Comparison of ENCODE assay signal across 10 mouse cellular contexts in the genomic region with DNA sequence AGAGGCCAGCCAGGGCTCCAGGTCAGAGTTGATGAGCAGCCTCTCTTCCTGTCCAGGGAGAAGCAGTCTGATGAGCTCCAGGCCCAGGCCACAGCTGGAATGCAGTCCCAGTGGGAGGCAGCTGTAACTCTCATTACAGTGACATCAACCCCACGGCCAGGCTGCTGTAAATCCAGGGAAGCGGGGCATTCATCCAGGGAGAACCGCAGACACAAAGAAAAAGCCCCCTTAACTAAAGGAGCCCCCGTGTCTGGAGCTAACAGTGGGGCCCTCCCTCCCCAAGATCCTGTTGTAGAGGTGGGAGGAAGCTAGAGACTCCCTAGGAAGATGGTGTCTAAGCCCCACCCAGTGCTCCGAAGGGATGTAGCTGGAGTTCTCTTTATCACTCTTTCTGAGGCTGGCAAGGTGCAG. TPM values are rescaled to one million over a fixed set of nuclear protein-coding genes. Genes with fewer than 3 reads are reported as not detected.
DNase-seq lines count a peak whose midpoint lies in the region; ATAC-seq and TF ChIP-seq lines count a peak whose summit lies in the region.
"Had no signal": no experiment of that assay in that cellular context is flagged by ENCODE, and none has a peak within 500 bp of the region (broad histone marks: within the 10 kb centered on the region; RNA-seq: fewer than 3 reads in every experiment).

No protein-coding gene starts in this region.

- H3K36me3 ChIP-seq in forebrain, embryonic 12.5 days (replicated peaks): no peaks in the 10 kb centered on the region
- H3K36me3 ChIP-seq in forebrain, embryonic 11.5 days (ENCODE audit: control insufficient read depth, insufficient read depth, low read length): no peaks in the 10 kb centered on the region
- H3K36me3 ChIP-seq in neural tube, embryonic 11.5 days (ENCODE audit: control insufficient read depth, insufficient read depth, low read length): no peaks in the 10 kb centered on the region

- DNase-seq in forebrain, embryonic 11.5 days (ENCODE audit: low spot score): no peak
- DNase-seq in gastrocnemius, postnatal 10 days: peak; percentile 62
- DNase-seq in kidney, adult 9 months: peak; percentile 55
- DNase-seq in neural tube, embryonic 11.5 days (ENCODE audit: low spot score): peak; percentile 65
- DNase-seq in adrenal gland, postnatal 4 days (ENCODE audit: low spot score in 2 of 2): no peak
- no peak for DNase-seq in layer of hippocampus, adult 2 months (ENCODE audit: low spot score in 2 of 2)
- no peak for DNase-seq in cerebellum, adult 9-10 months

- H3K27ac ChIP-seq in forebrain, embryonic 12.5 days: peak overlapping the region; percentile 21
- no peak overlapping the region for H3K27ac ChIP-seq in forebrain, embryonic 11.5 days (ENCODE audit: low read depth, low read length)
- H3K27ac ChIP-seq in neural tube, embryonic 11.5 days (ENCODE audit: low read depth, low read length): peak overlapping the region; percentile 81
- H3K27ac ChIP-seq in layer of hippocampus, adult 2 months: no peak overlapping the region
- H3K27ac ChIP-seq: liver, embryonic 14.5 days had no signal

- 0 out of 2 replicates have a peak, but pooled peaks cover 3% of the 10 kb centered on the region for H3K27me3 ChIP-seq in forebrain, embryonic 12.5 days
- H3K27me3 ChIP-seq in forebrain, embryonic 11.5 days (ENCODE audit: control insufficient read depth, insufficient read depth, low read length): no peaks in the 10 kb centered on the region
- H3K27me3 ChIP-seq in neural tube, embryonic 11.5 days (ENCODE audit: control insufficient read depth, insufficient read depth, low read length): no peaks in the 10 kb centered on the region

- H3K9me3 ChIP-seq in forebrain, embryonic 12.5 days: no peaks in the 10 kb centered on the region
- H3K9me3 ChIP-seq in forebrain, embryonic 11.5 days (ENCODE audit: control insufficient read depth, low read length): no peaks in the 10 kb centered on the region
- H3K9me3 ChIP-seq in neural tube, embryonic 11.5 days (ENCODE audit: control insufficient read depth, low read length): no peaks in the 10 kb centered on the region

- no peak overlapping the region for H3K4me2 ChIP-seq in forebrain, embryonic 12.5 days
- H3K4me2 ChIP-seq in forebrain, embryonic 11.5 days (ENCODE audit: low read depth, low read length, severe bottlenecking): no peak overlapping the region
- H3K4me2 ChIP-seq in neural tube, embryonic 11.5 days (ENCODE audit: low read depth): no peak overlapping the region

- no peak for TF ChIP-seq CTCF in layer of hippocampus, adult 2 months (conservative IDR thresholded peaks at IDR 0.05)

- H3K4me3 ChIP-seq in forebrain, embryonic 12.5 days (replicated peaks): no peak overlapping the region
- no peak overlapping the region for H3K4me3 ChIP-seq in forebrain, embryonic 11.5 days (ENCODE audit: low read depth, low read length)
- no peak overlapping the region for H3K4me3 ChIP-seq in neural tube, embryonic 11.5 days (ENCODE audit: low read depth, low read length)
- H3K4me3 ChIP-seq in layer of hippocampus, adult 2 months: no peak overlapping the region

- WGBS in forebrain, embryonic 12.5 days: 15% methylated on average over 5 of the region's 5 CpGs
- WGBS in forebrain, embryonic 11.5 days: 16% methylated on average over 5 of the region's 5 CpGs
- WGBS in neural tube, embryonic 11.5 days: 4% methylated on average over 5 of the region's 5 CpGs

- H3K9ac ChIP-seq in forebrain, embryonic 12.5 days: no peak overlapping the region
- no peak overlapping the region for H3K9ac ChIP-seq in forebrain, embryonic 11.5 days (ENCODE audit: low read length)
- H3K9ac ChIP-seq in neural tube, embryonic 11.5 days (ENCODE audit: low read length): peak overlapping the region; percentile 39; the same call in 1 of the 2 replicates
- H3K9ac ChIP-seq: liver, embryonic 14.5 days had no signal

- no peak for ATAC-seq in forebrain, embryonic 12.5 days (ENCODE audit: low FRiP score)
- no peak for ATAC-seq in forebrain, embryonic 11.5 days (replicated peaks; ENCODE audit: low FRiP score)
- ATAC-seq in neural tube, embryonic 11.5 days (ENCODE audit: insufficient read depth, low FRiP score, low TSS enrichment): no peak

- H3K4me1 ChIP-seq in forebrain, embryonic 12.5 days: peaks cover 13% of the 10 kb centered on the region
- no peaks in the 10 kb centered on the region; the same call in 1 of the 2 replicates for H3K4me1 ChIP-seq in forebrain, embryonic 11.5 days (replicated peaks; ENCODE audit: control insufficient read depth, insufficient read depth, low read length)
- peaks cover 7% of the 10 kb centered on the region; the same call in 1 of the 2 replicates for H3K4me1 ChIP-seq in neural tube, embryonic 11.5 days (ENCODE audit: control insufficient read depth, insufficient read depth, low read length)

RNA-seq across cellular contexts. Expression of a gene that starts 13.6 kb away (rescaled TPM):
- 21.9 and 25.6 TPM in 2 replicates for polyA plus RNA-seq in forebrain, embryonic 12.5 days (2016; fragmentation: Nextera tagmentation; extraction: Ambion mirVana)
- polyA plus RNA-seq in forebrain, embryonic 11.5 days (2014; fragmentation: Nextera tagmentation; extraction: Ambion mirVana): 38.9 and 46.7 TPM in 2 replicates
- 10 to 100 TPM; 26.2 to 34.2 TPM for total RNA-seq in gastrocnemius, postnatal 10 days (2021)
- 67.3 and 67.9 TPM in 2 replicates for polyA plus RNA-seq in neural tube, embryonic 11.5 days (2014; fragmentation: Nextera tagmentation; extraction: Ambion mirVana)
- 10 to 100 TPM; 31.6 to 32.2 TPM for total RNA-seq in adrenal gland, postnatal 4 days (2021)
- 10 to 100 TPM; 18.6 to 19.5 TPM for total RNA-seq in layer of hippocampus, adult 2 months (2021)

RNA-seq across cellular contexts. Expression of a gene that starts 43.1 kb away (rescaled TPM):
- polyA plus RNA-seq in forebrain, embryonic 12.5 days (2016; fragmentation: Nextera tagmentation; extraction: Ambion mirVana): not detected in 2 replicates
- not detected in 2 replicates for polyA plus RNA-seq in forebrain, embryonic 11.5 days (2014; fragmentation: Nextera tagmentation; extraction: Ambion mirVana)
- total RNA-seq in gastrocnemius, postnatal 10 days (2021): under 1 TPM in 1 of 2 experiments, not detected in 1; 0.09 TPM
- polyA plus RNA-seq in neural tube, embryonic 11.5 days (2014; fragmentation: Nextera tagmentation; extraction: Ambion mirVana): not detected in 2 replicates
- under 1 TPM in 1 of 2 experiments, not detected in 1; 0.14 TPM for total RNA-seq in adrenal gland, postnatal 4 days (2021)
- total RNA-seq in layer of hippocampus, adult 2 months (2021): under 1 TPM; 0.22 to 0.33 TPM
- polyA plus RNA-seq: C2C12; liver, embryonic 14.5 days had no signal

RNA-seq across cellular contexts. Expression of a gene that starts 57.4 kb away (rescaled TPM):
- polyA plus RNA-seq in forebrain, embryonic 12.5 days (2016; fragmentation: Nextera tagmentation; extraction: Ambion mirVana): 0.65 and 0.67 TPM in 2 replicates
- polyA plus RNA-seq in forebrain, embryonic 11.5 days (2014; fragmentation: Nextera tagmentation; extraction: Ambion mirVana): 1.3 and 1.6 TPM in 2 replicates
- total RNA-seq in gastrocnemius, postnatal 10 days (2021): under 1 TPM; 0.12 to 0.16 TPM
- 2.4 and 2.7 TPM in 2 replicates for polyA plus RNA-seq in neural tube, embryonic 11.5 days (2014; fragmentation: Nextera tagmentation; extraction: Ambion mirVana)
- total RNA-seq in adrenal gland, postnatal 4 days (2021): under 1 TPM in 1 of 2 experiments, not detected in 1; 0.25 TPM
- total RNA-seq in layer of hippocampus, adult 2 months (2021): under 1 TPM; 0.32 to 0.44 TPM

Comparison
In these comparisons a context has a peak if more than half of its experiments do, and no peak if none do; other contexts are left out.
1. H3K27ac ChIP-seq: peak in forebrain, embryonic 12.5 days (single experiment) and neural tube, embryonic 11.5 days (single experiment); none in forebrain, embryonic 11.5 days (single experiment) and layer of hippocampus, adult 2 months (single experiment).
2. DNase-seq: peak in gastrocnemius, postnatal 10 days (single experiment), kidney, adult 9 months (single experiment) and neural tube, embryonic 11.5 days (single experiment); none in forebrain, embryonic 11.5 days (single experiment), adrenal gland, postnatal 4 days (0 of 2), layer of hippocampus, adult 2 months (0 of 2) and cerebellum, adult 9-10 months (single experiment).